Mouse (Mus musculus) Patski (cell line): ENCODE measurements around the gene Inpp5a. TPM values are rescaled to one million over a fixed set of nuclear protein-coding genes. Genes with fewer than 3 reads are reported as not detected.

Source experiments
- ATAC-seq: fragments of 100-300 bp; one replicate; pipeline ENCODE4 v1.8.0; 2021
- CTCF ChIA-PET: fragments of 350-600 bp; sonication (Branson Sonifier 250); formaldehyde crosslinking; loops from one replicate; lab custom pipeline; 2022; ENCODE audit warnings: inconsistent platforms; lab: Charles Lee
- POLR2A ChIA-PET: fragments of 350-600 bp; sonication (Branson Sonifier 250); formaldehyde crosslinking; loops from one replicate; lab custom pipeline; 2022; ENCODE audit warnings: antibody characterized with exemption, inconsistent platforms; lab: Charles Lee
- DNase-seq: peaks from one replicate; pipeline ENCODE4 v3.0.0-alpha.2; 2011; ENCODE audit warnings: low read depth, low spot score
- H3K27me3 ChIP-seq: fragments of 371-371 bp; one replicate; pipeline ENCODE4 v1.5.1; 2021
- CTCF ChIP-seq: fragments of 100-300 bp; IDR thresholded peaks from one replicate; pipeline ENCODE4 v1.5.1; 2021
- in situ Hi-C: fragments of 300-500 bp; cut with MboI; formaldehyde crosslinking; loops from 3 replicates; pipeline ENCODE4 v1.11.1; 2018; ENCODE audit warnings: low pct_unique_long_range_greater_than_20kb, mixed read lengths
- polyA plus RNA-seq: library from polyadenylated mRNA; unstranded; gene quantifications from one replicate; pipeline ENCODE4 v1.2.3, GENCODE M21; 2021

Gene Inpp5a
- polyA plus RNA-seq, 1 experiment from 2014 or later, result 25.5 TPM

DNA sequence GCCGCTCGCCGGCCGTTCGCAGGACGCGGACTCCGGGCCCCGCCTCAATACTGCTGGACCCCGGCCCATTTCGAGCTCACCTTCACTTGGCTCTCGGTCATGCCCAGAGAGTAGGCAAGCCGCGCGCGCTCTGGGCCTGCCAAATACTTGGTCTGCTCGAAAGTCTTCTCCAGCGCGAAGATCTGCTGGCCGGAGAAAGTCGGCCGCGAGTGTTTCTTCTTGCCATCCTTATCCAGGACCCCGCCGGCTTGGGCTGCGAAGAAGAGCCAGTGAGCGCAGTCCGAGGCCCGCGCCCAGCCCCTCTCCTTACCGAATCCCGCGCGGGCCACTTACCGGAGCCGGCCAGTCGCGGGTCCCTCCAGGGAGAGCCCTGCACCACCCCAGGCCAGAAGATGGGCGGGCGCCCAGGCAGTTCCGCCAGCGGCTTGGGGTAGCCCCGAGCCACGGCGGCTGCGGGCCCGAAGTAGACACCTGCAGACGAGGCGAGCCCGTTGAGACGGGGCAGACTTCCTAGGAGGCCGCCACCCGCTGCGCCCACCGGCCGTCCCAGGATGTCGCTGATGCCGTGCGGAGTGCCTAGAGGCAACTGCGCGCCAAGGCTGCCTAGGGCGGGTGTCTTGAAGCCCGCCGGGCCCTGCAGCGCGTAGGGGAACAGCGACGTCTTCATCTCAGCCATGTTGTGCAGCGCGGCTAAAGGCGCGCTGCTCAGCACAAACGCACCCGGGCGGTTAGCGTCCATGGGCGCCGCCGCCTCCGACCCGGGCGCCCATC lies 193.1 kb downstream of the Inpp5a start:
- H3K27me3 ChIP-seq, result no peaks in the 10 kb centered on the region
- POLR2A ChIA-PET, result no interaction called here
- DNase-seq, result no peak
- in situ Hi-C loops, result loop anchor here (5.0 to 10.0 kb wide), 2 partner anchors 90 to 267 kb away; no protein-coding TSS in a partner anchor
- ATAC-seq, result no peak
- TF ChIP-seq CTCF, result no peak
- CTCF ChIA-PET, result interaction anchor here (1.5 kb wide), 1 partner anchor 97 kb away, joined by 3 read pairs; no protein-coding TSS in a partner anchor

DNA sequence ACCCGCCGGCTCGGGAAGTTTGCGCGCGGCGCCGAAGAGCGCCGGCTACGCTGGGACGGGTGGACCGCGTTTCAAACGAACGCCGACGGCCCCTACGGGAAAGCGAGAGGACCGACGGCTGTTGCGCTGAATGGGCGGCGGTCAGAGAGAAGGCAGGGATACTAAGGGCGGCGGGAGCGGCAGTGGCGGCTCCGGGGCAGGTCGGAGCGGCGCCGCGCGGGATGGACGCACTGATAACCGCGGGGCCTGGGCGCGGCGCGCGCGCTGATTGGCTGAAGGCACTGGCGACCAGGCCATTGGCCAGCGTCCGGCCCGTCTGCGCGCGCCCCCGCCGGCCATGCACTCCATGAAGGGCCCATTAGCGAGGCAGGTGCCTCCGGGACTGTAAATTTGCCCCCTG lies 193.7 kb downstream of the Inpp5a start, which contains the start of gene Nkx6-2:
Gene Nkx6-2 (minus strand): TSS at position 203 of the 400 bp plus-strand sequence.
- POLR2A ChIA-PET, result no interaction called here
- DNase-seq, result no peak
- no peak for TF ChIP-seq CTCF
- H3K27me3 ChIP-seq, result no peaks in the 10 kb centered on the region
- in situ Hi-C loops, result loop anchor here (5.0 to 10.0 kb wide), 2 partner anchors 90 to 268 kb away; no protein-coding TSS in a partner anchor
- CTCF ChIA-PET, result interaction anchor here (0.8 kb wide), 1 partner anchor 98 kb away, joined by 3 read pairs; no protein-coding TSS in a partner anchor
- no peak for ATAC-seq

DNA sequence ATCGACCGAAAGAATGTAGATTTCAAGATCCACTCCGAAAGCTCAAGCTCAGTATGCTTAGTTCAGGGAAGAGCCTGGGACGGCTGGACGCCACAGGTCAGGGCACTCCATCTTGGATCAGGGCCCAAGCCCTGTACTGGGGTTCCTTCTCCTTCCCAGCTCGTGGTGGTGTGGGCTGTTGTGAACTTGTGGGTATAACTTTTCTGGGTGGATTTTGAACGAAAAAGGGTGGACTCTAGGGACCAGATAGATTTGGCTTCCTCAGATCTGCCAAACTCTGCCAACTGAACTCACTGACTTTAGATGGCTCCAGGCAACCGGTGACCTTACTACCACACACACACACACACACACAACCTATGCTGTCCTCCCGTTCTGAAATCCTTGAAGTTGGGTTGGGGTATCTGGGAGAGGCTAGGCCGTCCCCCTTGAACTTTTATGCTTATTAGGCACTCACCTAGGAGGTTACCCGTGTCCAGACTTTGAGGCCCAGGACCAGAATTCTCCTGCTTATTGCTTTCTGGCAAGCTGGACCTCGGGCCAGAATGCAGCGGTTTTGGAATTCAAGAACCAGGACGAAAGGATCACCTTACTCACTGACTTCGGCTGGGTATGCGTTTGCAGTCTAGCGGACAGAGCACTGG lies 194.3 kb downstream of the Inpp5a start:
- ATAC-seq (no peak), DNase-seq (no peak)
- CTCF ChIA-PET, result interaction anchor here (0.8 kb wide), 1 partner anchor 98 kb away, joined by 3 read pairs; no protein-coding TSS in a partner anchor
- POLR2A ChIA-PET, result no interaction called here
- in situ Hi-C loops, result loop anchor here (5.0 to 10.0 kb wide), 2 partner anchors 91 to 268 kb away; no protein-coding TSS in a partner anchor
- no peak for TF ChIP-seq CTCF
- no peaks in the 10 kb centered on the region for H3K27me3 ChIP-seq

DNA sequence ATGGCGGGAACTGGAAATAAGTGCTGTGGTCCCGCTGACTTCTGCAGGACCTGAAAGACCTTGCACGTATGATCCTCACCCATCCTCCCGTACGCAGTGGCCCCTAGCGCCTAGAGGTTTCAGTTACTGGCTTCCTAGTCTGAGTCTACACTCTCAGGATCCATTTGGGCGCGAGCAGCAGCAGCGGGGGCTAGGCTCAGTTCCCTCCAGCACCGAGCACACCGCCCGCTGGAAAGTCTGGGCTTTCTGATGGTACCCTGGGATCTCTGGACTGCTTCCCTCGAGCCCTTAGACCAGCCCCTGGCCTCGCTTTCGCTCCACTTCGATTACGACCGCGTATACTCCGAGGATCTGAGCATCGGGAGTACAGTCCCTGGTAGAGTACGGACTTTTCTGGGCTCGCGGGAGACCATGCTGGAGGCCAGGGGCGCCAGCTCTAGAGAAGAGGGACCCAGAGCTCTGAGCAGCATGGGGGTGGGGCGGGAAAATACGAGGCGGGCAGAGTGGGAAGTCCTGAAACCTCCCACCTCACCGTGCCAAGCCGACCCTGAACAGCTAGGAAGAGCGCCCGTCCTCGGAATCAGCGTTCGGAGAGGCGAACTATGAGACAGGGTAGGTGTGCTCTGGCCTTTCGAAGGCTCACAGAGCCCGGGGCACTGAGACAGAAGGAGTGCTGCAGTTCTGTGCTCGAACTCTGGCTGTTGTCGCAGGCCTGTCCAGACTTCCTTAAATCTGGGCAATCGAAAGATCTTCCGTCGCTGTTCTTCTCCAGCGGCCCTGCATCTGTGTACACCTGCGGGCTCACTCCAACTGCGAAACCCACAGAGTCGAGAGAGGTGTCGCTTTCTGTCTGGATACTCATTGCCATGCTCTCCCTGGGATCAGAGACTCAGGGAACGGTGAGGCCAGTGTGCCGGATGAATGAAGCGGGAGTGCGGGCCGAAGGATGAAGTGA lies 195.6 kb downstream of the Inpp5a start:
- CTCF ChIA-PET, result interaction anchor here (0.9 to 3.8 kb wide), 4 partner anchors 92 to 264 kb away, joined by 3 to 24 read pairs (median 9); no protein-coding TSS in a partner anchor
- DNase-seq, result no peak
- ATAC-seq, result no peak
- H3K27me3 ChIP-seq, result no peaks in the 10 kb centered on the region
- in situ Hi-C loops, result loop anchor here (5.0 to 10.0 kb wide), 3 partner anchors 92 to 357 kb away; no protein-coding TSS in a partner anchor
- TF ChIP-seq CTCF, result no peak
- POLR2A ChIA-PET, result no interaction called here

DNA sequence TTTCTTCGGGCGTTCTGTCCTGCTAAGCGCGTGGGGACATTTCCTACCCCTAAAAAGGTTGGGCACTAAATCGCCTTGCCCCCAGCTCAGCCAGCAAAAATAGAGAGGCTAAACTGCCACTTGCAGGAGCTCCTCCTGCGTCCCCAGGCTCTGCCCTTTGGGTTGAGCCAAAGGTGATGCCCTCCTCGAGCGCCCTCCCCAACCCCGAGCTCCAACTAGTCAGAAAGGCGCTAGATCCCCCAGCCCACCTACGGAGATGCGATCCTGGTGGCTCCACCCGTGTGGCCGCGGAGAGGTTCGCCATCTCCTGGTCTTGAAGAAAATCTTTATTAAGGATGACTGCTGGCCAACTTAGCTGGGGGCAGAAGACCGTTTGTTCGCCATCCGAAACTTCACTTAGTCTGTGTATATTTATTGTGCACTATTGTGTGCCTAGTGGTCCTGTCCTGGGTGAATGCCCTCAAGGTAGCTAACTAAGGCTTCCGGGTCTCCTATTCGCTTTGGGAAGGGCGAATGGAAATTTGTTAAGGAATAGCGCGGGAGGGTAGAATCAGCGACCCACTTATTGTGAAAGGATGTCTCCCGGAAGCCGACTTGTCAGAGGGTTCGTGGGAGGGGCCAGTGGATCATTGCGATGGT lies 196.4 kb downstream of the Inpp5a start:
- ATAC-seq (no peak), DNase-seq (no peak)
- TF ChIP-seq CTCF, result no peak
- H3K27me3 ChIP-seq, result no peaks in the 10 kb centered on the region
- in situ Hi-C loops, result loop anchor here (5.0 to 10.0 kb wide), 2 partner anchors 271 to 358 kb away; no protein-coding TSS in a partner anchor
- POLR2A ChIA-PET, result no interaction called here
- CTCF ChIA-PET, result interaction anchor here (0.9 to 3.8 kb wide), 9 partner anchors 93 to 283 kb away, joined by 3 to 24 read pairs (median 5); no protein-coding TSS in a partner anchor

DNA sequence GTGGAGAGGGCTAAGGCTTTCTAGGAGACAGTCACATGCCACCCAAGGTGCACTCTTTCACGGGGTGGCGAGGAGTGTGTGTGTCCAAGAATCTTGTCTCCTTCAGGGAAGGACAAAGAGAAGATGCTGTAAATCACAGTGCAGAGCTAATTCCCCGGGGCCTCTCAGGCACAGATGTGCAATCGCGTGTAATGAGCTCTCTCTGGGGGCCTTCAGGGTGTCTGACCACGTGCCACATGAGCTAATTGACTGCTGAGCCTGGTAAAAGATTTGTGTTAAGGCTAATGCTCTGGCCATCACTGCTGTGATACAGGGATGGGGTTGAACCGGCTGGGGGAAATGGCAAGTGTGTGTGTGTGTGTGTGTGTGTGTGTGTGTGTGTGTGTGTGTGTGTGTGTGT lies 199.0 kb downstream of the Inpp5a start:
- ChIA-PET POLR2A (interaction anchor here (0.7 kb wide), 1 partner anchor 37 kb away, joined by 3 read pairs; no protein-coding TSS in a partner anchor), CTCF (interaction anchor here (0.8 to 3.8 kb wide), 4 partner anchors 13 to 383 kb away, joined by 3 to 24 read pairs (median 4); no protein-coding TSS in a partner anchor)
- in situ Hi-C loops, result loop anchor here (5.0 to 10.0 kb wide), 2 partner anchors 273 to 361 kb away; no protein-coding TSS in a partner anchor

DNA sequence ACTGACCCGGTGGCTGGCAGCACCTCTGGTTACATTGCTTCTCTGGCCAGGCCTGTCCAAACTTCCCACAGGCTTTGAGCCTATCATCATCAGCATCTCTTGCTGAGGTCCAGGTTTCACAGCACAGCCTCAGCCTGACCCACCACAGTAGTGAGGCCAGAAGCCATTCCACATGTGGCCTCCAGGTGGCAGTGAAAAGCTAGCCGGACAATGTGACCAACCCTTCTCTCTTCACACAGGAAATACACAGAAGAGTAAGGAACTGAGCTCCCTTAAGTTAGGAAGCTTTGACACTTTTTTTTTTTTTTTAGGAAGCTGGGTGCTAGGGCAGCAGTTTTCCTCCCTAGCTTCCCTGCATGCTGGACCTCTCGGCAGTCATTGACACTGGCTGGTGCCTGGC lies 201.4 kb downstream of the Inpp5a start:
- in situ Hi-C loops, result no loop called here
- POLR2A ChIA-PET, result no interaction called here
- ATAC-seq, result peak; percentile 72
- CTCF ChIA-PET, result interaction anchor here (0.6 to 2.0 kb wide), 17 partner anchors 10 to 283 kb away, joined by 3 to 16 read pairs (median 5); no protein-coding TSS in a partner anchor
- DNase-seq, result no peak
- TF ChIP-seq CTCF, result no peak
- no peaks in the 10 kb centered on the region for H3K27me3 ChIP-seq

More for the DNA sequence above, 199.0 kb downstream of the Inpp5a start:
- DNase-seq (peak; percentile 17), ATAC-seq (peak; percentile 49)
- no peaks in the 10 kb centered on the region for H3K27me3 ChIP-seq
- no peak for TF ChIP-seq CTCF

DNA sequence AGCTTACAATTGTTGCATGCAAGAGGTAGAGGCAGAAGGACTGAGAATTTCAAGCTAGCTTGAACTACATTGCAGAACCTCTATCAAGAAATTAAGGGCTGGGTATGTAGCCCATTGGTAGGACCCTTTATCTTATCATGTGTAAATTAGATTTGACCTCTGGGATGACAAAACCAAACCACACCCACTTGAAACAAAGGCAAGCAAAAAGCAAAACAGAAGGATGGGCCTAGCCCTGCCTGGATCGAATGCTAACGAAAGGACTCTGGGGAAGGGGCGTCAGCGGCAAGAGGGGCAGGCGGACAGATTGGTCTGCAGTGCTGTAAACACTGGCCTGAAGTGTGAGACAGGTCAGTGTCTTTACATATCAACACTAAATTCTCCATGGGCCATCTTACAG lies 202.4 kb downstream of the Inpp5a start:
- in situ Hi-C loops, result no loop called here
- ChIA-PET POLR2A (no interaction called here), CTCF (interaction anchor here (0.8 to 2.0 kb wide), 10 partner anchors 9 to 124 kb away, joined by 3 to 16 read pairs (median 5); no protein-coding TSS in a partner anchor)
- TF ChIP-seq CTCF, result no peak
- DNase-seq (no peak), ATAC-seq (no peak)
- no peaks in the 10 kb centered on the region for H3K27me3 ChIP-seq

DNA sequence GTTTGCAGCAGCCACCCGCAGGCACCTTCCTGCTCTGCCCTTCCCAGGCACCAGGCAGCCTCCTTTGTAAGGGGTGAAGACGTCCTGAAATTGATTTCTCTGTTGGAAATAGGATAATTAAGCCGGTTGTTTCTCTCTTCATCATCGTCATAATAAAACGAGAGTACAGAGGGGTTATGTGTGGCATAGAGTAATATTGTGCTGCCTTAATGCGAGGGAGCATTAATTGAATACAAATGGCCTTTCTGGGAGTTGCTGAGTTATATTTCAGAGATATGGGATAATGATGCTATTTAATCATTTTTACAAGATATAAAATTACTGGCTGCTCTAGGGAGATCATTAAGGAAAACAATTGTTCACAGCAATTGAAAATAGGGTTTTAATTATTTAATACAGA lies 206.4 kb downstream of the Inpp5a start:
- H3K27me3 ChIP-seq, result no peaks in the 10 kb centered on the region
- ATAC-seq, result no peak
- in situ Hi-C loops, result no loop called here
- ChIA-PET POLR2A (no interaction called here), CTCF (no interaction called here)
- TF ChIP-seq CTCF, result no peak
- no peak for DNase-seq
